Mouse (Mus musculus) neural tube, embryonic 11.5 days (tissue): ENCODE results near the gene Hs3st2. TPM values are rescaled to one million over a fixed set of nuclear protein-coding genes. Genes with fewer than 3 reads are reported as not detected.

Experiments
- ATAC-seq: fragments of 200-750 bp; cut with Nextera tagmentation; 2 replicates; pipeline ENCODE4 v1.8.0; 2017; ENCODE audit warnings: moderate number of reproducible peaks, mild to moderate bottlenecking, moderate TSS enrichment, moderate library complexity; ENCODE audit not compliant: insufficient read depth, low FRiP score, low TSS enrichment
- DNase-seq: peaks from one replicate; pipeline ENCODE4 v3.0.0-alpha.2; 2015; ENCODE audit warnings: low spot score
- H3K27ac ChIP-seq: fragments of 300-500 bp; sonication (generic); 2 replicates; pipeline ENCODE4 v1.5.1; 2014; ENCODE audit warnings: low read depth, mild to moderate bottlenecking, low read length
- H3K27me3 ChIP-seq: fragments of 300-500 bp; sonication (generic); 2 replicates; pipeline ENCODE4 v1.6.1; 2014; ENCODE audit warnings: mild to moderate bottlenecking, low read length, mixed read lengths; ENCODE audit not compliant: control insufficient read depth, insufficient read depth
- H3K36me3 ChIP-seq: fragments of 300-500 bp; sonication (generic); 2 replicates; pipeline ENCODE4 v1.6.1; 2014; ENCODE audit warnings: mild to moderate bottlenecking, low read length, moderate library complexity, mixed read lengths; ENCODE audit not compliant: control insufficient read depth, insufficient read depth
- H3K4me1 ChIP-seq: fragments of 300-500 bp; sonication (generic); 2 replicates; pipeline ENCODE4 v1.6.1; 2014; ENCODE audit warnings: low read length, mixed read lengths; ENCODE audit not compliant: control insufficient read depth, insufficient read depth
- H3K4me2 ChIP-seq: fragments of 300-500 bp; sonication (generic); 2 replicates; pipeline ENCODE4 v1.6.1; 2014; ENCODE audit warnings: low read depth, mild to moderate bottlenecking, moderate library complexity
- H3K4me3 ChIP-seq: fragments of 300-500 bp; sonication (generic); 2 replicates; pipeline ENCODE4 v1.5.1; 2014; ENCODE audit warnings: low read depth, low read length
- H3K9ac ChIP-seq: fragments of 300-500 bp; sonication (generic); 2 replicates; pipeline ENCODE4 v1.6.1; 2014; ENCODE audit warnings: mild to moderate bottlenecking, low read length
- H3K9me3 ChIP-seq: fragments of 300-500 bp; sonication (generic); 2 replicates; pipeline ENCODE4 v1.6.1; 2016; ENCODE audit warnings: low read length; ENCODE audit not compliant: control insufficient read depth
- WGBS: fragments of 180-500 bp; shearing (Covaris S2); extraction: QIAGEN DNeasy Blood & Tissue Kit; methylation state at CpG from one replicate; pipeline ENCODE4 v1.1.7; 2014; 5-methylcytosine and 5-hydroxymethylcytosine counted together
- polyA plus RNA-seq: library from polyadenylated mRNA; unstranded; fragments of >200 nt; fragmentation: Nextera tagmentation; extraction: Ambion mirVana; gene quantifications from 2 replicates; pipeline ENCODE4 v1.2.1, GENCODE M21; 2014

Gene Hs3st2
- polyA plus RNA-seq, 1 experiment from 2014 or later = 1.7 TPM

DNA sequence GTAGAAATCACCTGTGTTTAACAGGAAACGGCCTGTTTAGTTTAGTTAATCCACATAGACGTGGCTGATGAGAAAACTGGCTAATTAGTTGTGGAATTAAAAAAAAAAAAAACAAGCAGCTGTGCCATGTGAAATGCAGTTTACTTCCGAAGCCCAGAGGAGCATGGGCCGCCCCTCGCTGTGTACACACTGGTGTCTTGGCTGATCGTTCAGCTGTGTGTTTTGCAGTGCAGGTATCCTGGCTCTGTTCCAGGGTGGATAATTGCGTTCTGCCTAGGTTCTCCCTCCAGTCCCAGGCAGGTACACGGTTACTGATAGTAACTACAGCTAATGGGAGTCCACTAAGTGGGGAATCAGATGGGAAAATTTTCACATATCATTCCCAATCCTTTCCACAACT, 86.6 kb downstream of the Hs3st2 start:
- no peak overlapping the region for H3K9ac ChIP-seq
- no peak overlapping the region for H3K4me3 ChIP-seq
- H3K9me3 ChIP-seq = no peaks in the 10 kb centered on the region
- H3K36me3 ChIP-seq = no peaks in the 10 kb centered on the region
- H3K4me1 ChIP-seq = no peaks in the 10 kb centered on the region
- 83% methylated on average over 8 of the region's 8 CpGs for WGBS
- no peak overlapping the region for H3K27ac ChIP-seq
- H3K27me3 ChIP-seq = no peaks in the 10 kb centered on the region
- ATAC-seq = no peak
- no peak for DNase-seq
- H3K4me2 ChIP-seq = no peak overlapping the region

GRCm38 (mm10) chr7:121480106-121480505, 88.4 kb downstream of the Hs3st2 start:
- Histone ChIP-seq H3K4me3 (no peak overlapping the region), H3K4me1 (no peaks in the 10 kb centered on the region), H3K36me3 (no peaks in the 10 kb centered on the region), H3K27me3 (no peaks in the 10 kb centered on the region), H3K9me3 (no peaks in the 10 kb centered on the region), H3K4me2 (no peak overlapping the region), H3K9ac (no peak overlapping the region), H3K27ac (no peak overlapping the region)
- DNase-seq = no peak
- 77% methylated on average over 4 of the region's 4 CpGs for WGBS
- ATAC-seq = no peak

- WGBS = 85% methylated on average over 4 of the region's 4 CpGs
- H3K4me2 ChIP-seq = no peak overlapping the region
- no peaks in the 10 kb centered on the region for H3K36me3 ChIP-seq
- no peaks in the 10 kb centered on the region for H3K27me3 ChIP-seq
- ATAC-seq = no peak
- no peak overlapping the region for H3K9ac ChIP-seq
- H3K27ac ChIP-seq = no peak overlapping the region
- no peaks in the 10 kb centered on the region for H3K9me3 ChIP-seq
- H3K4me1 ChIP-seq = no peaks in the 10 kb centered on the region
- DNase-seq = no peak
- no peak overlapping the region for H3K4me3 ChIP-seq
These were observed 92.9 kb downstream of the Hs3st2 start for GRCm38 (mm10) chr7:121484590-121484989.

DNA sequence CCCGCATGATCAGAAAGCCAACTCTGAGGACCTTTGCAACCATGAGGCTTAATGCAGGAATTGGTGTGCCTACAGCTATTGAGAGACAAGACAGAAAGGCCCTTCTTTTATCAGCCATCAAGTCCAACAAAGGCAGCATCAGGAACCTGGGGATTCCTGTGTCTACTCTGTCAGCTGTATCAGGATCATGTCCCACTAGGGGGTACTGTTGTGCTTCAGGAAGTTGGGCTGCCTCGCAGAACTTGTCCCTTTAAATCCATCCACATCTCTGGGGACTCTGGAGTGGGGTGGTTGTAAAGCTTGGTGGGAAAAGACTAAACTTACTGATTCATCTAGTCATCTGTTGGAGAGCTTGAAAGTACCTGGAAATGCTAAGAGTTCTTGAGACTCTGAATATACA, 93.6 kb downstream of the Hs3st2 start:
- Histone ChIP-seq H3K27ac (no peak overlapping the region), H3K4me2 (no peak overlapping the region), H3K4me3 (no peak overlapping the region), H3K9ac (no peak overlapping the region), H3K27me3 (no peaks in the 10 kb centered on the region), H3K9me3 (no peaks in the 10 kb centered on the region), H3K4me1 (no peaks in the 10 kb centered on the region), H3K36me3 (no peaks in the 10 kb centered on the region)
- WGBS = 73% methylated on average over 2 of the region's 2 CpGs
- ATAC-seq (no peak), DNase-seq (no peak)

DNA sequence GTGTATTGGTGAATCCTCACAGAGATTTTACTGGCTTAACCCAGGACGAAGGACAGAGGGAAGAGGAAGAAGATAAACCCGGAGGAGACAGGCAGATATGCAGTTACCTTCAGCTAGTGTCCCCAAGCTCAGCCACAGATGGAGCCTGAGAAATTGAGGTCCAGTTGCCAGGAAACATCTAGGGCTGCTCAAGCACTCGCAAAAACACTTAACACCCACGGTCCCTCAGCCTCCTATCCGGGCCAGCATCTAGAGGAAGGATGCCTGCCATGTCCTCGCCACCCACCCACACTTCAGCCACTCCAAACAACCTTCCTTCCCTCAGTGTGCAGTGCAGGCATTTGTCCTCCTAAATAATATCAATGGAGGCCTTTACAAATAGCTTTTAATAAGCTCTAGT, 95.6 kb downstream of the Hs3st2 start:
- no peaks in the 10 kb centered on the region for H3K9me3 ChIP-seq
- H3K4me2 ChIP-seq = no peak overlapping the region
- no peaks in the 10 kb centered on the region for H3K27me3 ChIP-seq
- WGBS = 76% methylated on average over 6 of the region's 6 CpGs
- H3K4me1 ChIP-seq = no peaks in the 10 kb centered on the region
- no peak overlapping the region for H3K27ac ChIP-seq
- no peak for ATAC-seq
- H3K4me3 ChIP-seq = no peak overlapping the region
- no peak for DNase-seq
- no peak overlapping the region for H3K9ac ChIP-seq
- no peaks in the 10 kb centered on the region for H3K36me3 ChIP-seq

DNA sequence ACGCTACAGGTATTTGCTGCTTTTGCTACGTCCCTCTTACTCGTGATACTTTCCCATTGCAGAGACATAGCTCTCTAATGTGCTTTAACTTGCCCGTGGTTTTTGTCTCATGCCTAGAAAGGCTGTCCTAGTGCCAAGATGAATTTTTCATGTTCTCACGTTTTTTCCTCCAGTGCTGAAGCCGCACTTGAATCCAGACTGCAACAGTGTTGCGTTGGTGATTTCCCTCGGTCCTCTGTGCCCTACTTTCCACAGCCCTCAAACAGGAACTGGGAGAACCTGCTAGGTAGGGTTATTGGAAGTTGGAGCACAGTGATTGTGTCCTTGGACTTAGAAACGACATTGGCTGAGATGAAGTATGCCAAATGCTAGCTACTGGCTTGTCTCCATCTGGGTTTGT, 97.7 kb downstream of the Hs3st2 start:
- no peak overlapping the region for H3K9ac ChIP-seq
- H3K4me1 ChIP-seq = no peaks in the 10 kb centered on the region
- no peak overlapping the region for H3K4me3 ChIP-seq
- H3K36me3 ChIP-seq = no peaks in the 10 kb centered on the region
- no peak overlapping the region for H3K4me2 ChIP-seq
- H3K27me3 ChIP-seq = no peaks in the 10 kb centered on the region
- no peak overlapping the region for H3K27ac ChIP-seq
- ATAC-seq (no peak), DNase-seq (no peak)
- H3K9me3 ChIP-seq = no peaks in the 10 kb centered on the region
- WGBS = 88% methylated on average over 9 of the region's 9 CpGs

GRCm38 (mm10) chr7:121491455-121492005, 99.9 kb downstream of the Hs3st2 start:
- 37% methylated on average over 3 of the region's 3 CpGs for WGBS
- H3K36me3 ChIP-seq = no peaks in the 10 kb centered on the region
- no peak overlapping the region for H3K4me3 ChIP-seq
- no peaks in the 10 kb centered on the region for H3K27me3 ChIP-seq
- ATAC-seq (no peak), DNase-seq (no peak)
- H3K4me2 ChIP-seq = no peak overlapping the region
- no peaks in the 10 kb centered on the region for H3K4me1 ChIP-seq
- no peaks in the 10 kb centered on the region for H3K9me3 ChIP-seq
- H3K27ac ChIP-seq = no peak overlapping the region
- H3K9ac ChIP-seq = no peak overlapping the region

- Histone ChIP-seq H3K36me3 (no peaks in the 10 kb centered on the region), H3K4me2 (no peak overlapping the region), H3K9me3 (no peaks in the 10 kb centered on the region), H3K27ac (no peak overlapping the region), H3K4me1 (no peaks in the 10 kb centered on the region), H3K9ac (no peak overlapping the region), H3K27me3 (no peaks in the 10 kb centered on the region), H3K4me3 (no peak overlapping the region)
- DNase-seq (no peak), ATAC-seq (no peak)
- WGBS = 91% methylated on average over 17 of the region's 17 CpGs
These were observed 108.9 kb downstream of the Hs3st2 start for GRCm38 (mm10) chr7:121500516-121500915.

- Histone ChIP-seq H3K27me3 (no peaks in the 10 kb centered on the region), H3K4me3 (no peak overlapping the region), H3K4me2 (no peak overlapping the region), H3K4me1 (no peaks in the 10 kb centered on the region), H3K9ac (no peak overlapping the region), H3K27ac (no peak overlapping the region), H3K36me3 (no peaks in the 10 kb centered on the region), H3K9me3 (no peaks in the 10 kb centered on the region)
- WGBS = 81% methylated on average over 10 of the region's 10 CpGs
- ATAC-seq (no peak), DNase-seq (no peak)
These were observed 110.0 kb downstream of the Hs3st2 start for GRCm38 (mm10) chr7:121501666-121502065.
